Mouse (Mus musculus) cerebellum, adult 2 months (tissue): ENCODE data around the gene Vmn2r12.

Experiments
- CTCF ChIP-seq: fragments of 200-500 bp; IDR thresholded peaks from 2 replicates; pipeline ENCODE4 v1.5.1; 2011; ENCODE audit warnings: low read depth, mild to moderate bottlenecking, control low read depth, low read length, moderate library complexity, borderline replicate concordance; ENCODE audit not compliant: insufficient read depth
- POLR2A ChIP-seq: fragments of 200-500 bp; IDR thresholded peaks from 2 replicates; pipeline ENCODE4 v1.6.1; 2011; ENCODE audit warnings: low read length, control low read depth, borderline replicate concordance; ENCODE audit not compliant: insufficient read depth

GRCm38 (mm10) chr5:109139546-109139945 lies 41.8 kb upstream of the Vmn2r12 start:
- no peak for TF ChIP-seq CTCF
- no peak for TF ChIP-seq POLR2A
